Mouse (Mus musculus) ovary, adult 18-20 months (tissue): ENCODE measurements around the gene Aamdc.

Experiments
- DNase-seq: peaks from one replicate; pipeline ENCODE4 v3.0.0; 2022; ENCODE audit warnings: low spot score, mixed read lengths

Gene Aamdc

DNA sequence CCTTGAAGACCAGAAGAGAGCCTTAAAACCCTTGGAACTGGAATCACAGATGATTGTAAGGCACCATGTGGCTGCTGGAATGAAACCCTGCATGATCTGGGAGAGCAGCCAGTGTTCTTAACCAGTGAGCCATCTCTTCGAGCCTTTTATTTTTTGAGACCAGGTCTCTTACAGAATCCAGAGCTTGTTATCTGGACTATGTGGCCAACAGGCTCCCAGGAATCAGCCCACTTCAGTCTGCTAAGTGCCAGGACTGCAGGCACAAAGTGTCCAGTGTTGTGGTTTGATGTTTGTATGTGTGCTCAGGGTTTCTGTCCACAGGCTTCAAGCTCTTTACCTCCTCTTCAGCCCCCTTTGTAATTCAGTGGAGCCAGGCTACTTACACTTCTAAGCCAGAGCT lies 64.5 kb downstream of the Aamdc start:
- DNase-seq, result no peak

DNA sequence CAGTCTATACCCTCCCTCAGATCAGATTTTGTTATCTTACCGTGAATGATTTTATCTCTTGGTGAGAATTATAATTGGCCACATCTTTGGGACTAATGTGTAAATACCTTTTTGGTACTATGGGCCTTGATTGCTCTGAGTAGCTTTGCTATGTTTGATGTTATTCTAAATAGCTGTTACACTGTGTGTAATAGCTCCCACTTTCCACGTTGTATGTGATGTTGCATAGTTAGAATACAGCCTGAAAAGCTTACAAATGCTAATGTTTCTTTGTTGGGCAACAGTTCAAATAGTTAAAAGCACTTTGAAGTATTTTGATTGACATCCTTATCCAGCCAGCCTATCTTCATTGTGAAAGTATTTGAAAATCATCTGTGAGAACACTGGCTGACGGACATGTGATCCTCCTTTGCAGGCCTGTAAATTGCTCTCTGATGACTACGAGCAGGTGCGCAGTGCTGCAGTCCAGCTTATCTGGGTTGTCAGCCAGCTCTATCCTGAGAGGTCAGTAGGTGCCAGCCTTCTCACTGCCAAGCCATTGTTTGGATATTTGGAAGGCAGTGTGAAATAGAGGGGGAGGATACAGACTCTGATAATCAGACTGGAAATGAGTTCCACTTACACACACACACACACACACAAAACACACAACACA lies 78.6 kb downstream of the Aamdc start:
- peak; percentile 10 for DNase-seq
